Mouse (Mus musculus) mammary gland, adult 2 months (tissue): Measurements from ENCODE around the gene Gm8300. TPM values are rescaled to one million over a fixed set of nuclear protein-coding genes. Genes with fewer than 3 reads are reported as not detected.

ENCODE experiments used
- polyA plus RNA-seq: library from polyadenylated mRNA; depleted of rRNA; stranded (reverse); fragments of >200 nt; gene quantifications from 2 replicates; pipeline ENCODE4 v1.2.3, GENCODE M21; 2012; ENCODE audit warnings: low replicate concordance; rRNA removed

Gene Gm8300
- not detected in 2 replicates for polyA plus RNA-seq

GRCm38 (mm10) chr12:87514016-87514415, at the start of gene Gm8300:
TSS of gene Gm8300 (plus strand) at chr12:87514316.

GRCm38 (mm10) chr12:87471964-87472786, 41.9 kb upstream of the Gm8300 start, which contains the start of gene Snw1:
TSS of gene Snw1 (minus strand) at chr12:87472274.

GRCm38 (mm10) chr12:87494421-87494820, 19.7 kb upstream of the Gm8300 start, which contains the start of gene Gm5788:
TSS of gene Gm5788 (plus strand) at chr12:87494721.

Other genes with a start within 250 kb of the Gm8300 start
- gene Vipas39, start 248.1 kb upstream of the Gm8300 start, polyA plus RNA-seq = 21.4 and 56.2 TPM in 2 replicates
- 34.0 and 47.0 TPM in 2 replicates for gene Ahsa1, start 247.8 kb upstream of the Gm8300 start, polyA plus RNA-seq
- 0.62 and 1.4 TPM in 2 replicates for gene Ism2, start 214.6 kb upstream of the Gm8300 start, polyA plus RNA-seq
- 6.3 and 12.0 TPM in 2 replicates for gene Sptlc2, start 126.0 kb upstream of the Gm8300 start, polyA plus RNA-seq
- gene Slirp, start 70.4 kb upstream of the Gm8300 start, polyA plus RNA-seq = 6.1 and 22.0 TPM in 2 replicates
- gene Alkbh1, start 70.3 kb upstream of the Gm8300 start, polyA plus RNA-seq = 16.1 and 18.7 TPM in 2 replicates
- gene Snw1, start 42.0 kb upstream of the Gm8300 start, polyA plus RNA-seq = 6.1 and 12.5 TPM in 2 replicates
- not detected in 2 replicates for gene Gm5788, start 19.6 kb upstream of the Gm8300 start, polyA plus RNA-seq
- gene Oog1, start 88.4 kb downstream of the Gm8300 start, polyA plus RNA-seq = not detected in 2 replicates
- not detected in 2 replicates for gene Gm4027, start 104.6 kb downstream of the Gm8300 start, polyA plus RNA-seq
- gene Gm16381, start 130.3 kb downstream of the Gm8300 start, polyA plus RNA-seq = not detected in 2 replicates